In the genomic region with DNA sequence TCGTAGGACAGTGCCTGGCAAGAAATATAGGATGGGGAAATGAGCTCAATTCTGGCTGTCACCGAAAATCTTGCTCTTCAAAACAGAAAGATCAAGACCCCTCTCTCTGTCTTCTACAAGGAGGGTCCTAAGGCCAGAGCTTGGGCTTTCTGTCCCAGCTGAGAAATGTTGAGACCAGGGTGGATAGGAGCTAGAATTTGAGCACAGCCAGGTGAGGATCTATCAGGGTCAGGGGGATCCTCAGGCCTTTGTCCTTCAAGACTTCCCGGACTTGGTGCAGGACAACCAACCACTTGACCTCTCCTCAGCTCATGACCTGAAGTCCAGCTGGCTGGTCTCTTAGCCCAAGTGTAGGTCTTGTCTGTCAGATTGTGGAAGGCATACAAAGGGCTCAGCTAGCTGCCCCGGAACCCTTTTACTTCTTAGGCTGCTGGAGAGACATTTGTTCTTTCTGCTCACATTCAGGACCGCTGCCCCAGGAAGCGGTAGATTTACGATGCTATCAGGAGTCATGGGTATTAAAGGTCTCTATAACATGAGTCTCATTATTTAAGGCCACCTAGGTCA, we compare ENCODE assay signal across 1 mouse cellular context.
TF ChIP-seq lines count a peak whose summit lies in the region.

No protein-coding gene starts in this region.

TF ChIP-seq in CH12.LX, 34 proteins besides CTCF, POLR2A, EP300 and RAD21 (continued from another document):
- TF ChIP-seq JUN (IDR thresholded peaks at IDR 0.05; ENCODE audit: insufficient read depth, low read depth, low read length) (no peak), MEF2A (IDR thresholded peaks at IDR 0.05; ENCODE audit: borderline replicate concordance, low read depth, low read length) (no peak), CHD1 (IDR thresholded peaks at IDR 0.05; ENCODE audit: low read depth, low read length) (no peak), KAT2A (IDR thresholded peaks at IDR 0.05; ENCODE audit: insufficient replicate concordance, low read length) (no peak), POLR2AphosphoS2 (IDR thresholded peaks at IDR 0.05; ENCODE audit: low read depth, low read length) (no peak), UBTF (IDR thresholded peaks at IDR 0.05; ENCODE audit: low read depth, low read length) (no peak), ZKSCAN1 (IDR thresholded peaks at IDR 0.05; ENCODE audit: borderline replicate concordance, low read depth, low read length) (no peak), SIN3A (IDR thresholded peaks at IDR 0.05; ENCODE audit: low read length) (no peak), MXI1 (IDR thresholded peaks at IDR 0.05; ENCODE audit: low read depth, low read length) (no peak), MYC (IDR thresholded peaks at IDR 0.05; ENCODE audit: low read depth, low read length) (no peak), ELF1 (IDR thresholded peaks at IDR 0.05; ENCODE audit: low read depth, low read length) (no peak), GABPA (IDR thresholded peaks at IDR 0.05; ENCODE audit: insufficient replicate concordance, low read depth, low read length) (no peak), E2F4 (IDR thresholded peaks at IDR 0.05; ENCODE audit: insufficient replicate concordance, low read depth, low read length) (no peak)
